Mouse (Mus musculus): Measurements from ENCODE around the gene Bclaf1. TPM values are rescaled to one million over a fixed set of nuclear protein-coding genes. Genes with fewer than 3 reads are reported as not detected.

The Bclaf1 gene
- total RNA-seq, 2 experiments from 2014 or later: 83.8 to 128 TPM

Small RNA genes lying within 50 kb of the gene (microRNA-seq; reads per million reads assigned to microRNA genes)
- gene Mir6413 (ENCODE audit: borderline number of aligned reads in 2 of 2): 0 reads per million in 2 experiments

Other genes with a start within 250 kb of the Bclaf1 start
- 10 to 100 TPM; 17.6 to 20.6 TPM for gene Map7, start 164.0 kb upstream of the Bclaf1 start, total RNA-seq (2021)
- under 1 TPM; 0.54 to 0.63 TPM for gene Mtfr2, start 35.3 kb downstream of the Bclaf1 start, total RNA-seq (2021)

Data from adrenal gland, adult 18-20 months (tissue).